In genomic region chr15:82814806-82815205, GRCm38 (mm10) we compare ENCODE assay signal across 9 mouse cellular contexts. TPM values are rescaled to one million over a fixed set of nuclear protein-coding genes. Genes with fewer than 3 reads are reported as not detected.
DNase-seq lines count a peak whose midpoint lies in the region; ATAC-seq lines count a peak whose summit lies in the region.
"Had no signal": no experiment of that assay in that cellular context is flagged by ENCODE, and none has a peak within 500 bp of the region (broad histone marks: within the 10 kb centered on the region; RNA-seq: fewer than 3 reads in every experiment).

No protein-coding gene starts in this region.

- no peaks in the 10 kb centered on the region for H3K36me3 ChIP-seq in hindbrain, embryonic 11.5 days (ENCODE audit: control insufficient read depth, insufficient read depth, low read length)
- no peaks in the 10 kb centered on the region; the same call in 1 of the 2 replicates for H3K36me3 ChIP-seq in hindbrain, embryonic 16.5 days (ENCODE audit: control insufficient read depth, insufficient read depth, low read length)
- H3K36me3 ChIP-seq in embryonic facial prominence, embryonic 10.5 days (replicated peaks): peaks cover 66% of the 10 kb centered on the region
- peaks cover 8% of the 10 kb centered on the region; the same call in 1 of the 2 replicates for H3K36me3 ChIP-seq in midbrain, embryonic 16.5 days (ENCODE audit: control insufficient read depth, insufficient read depth, low read length)

- ATAC-seq in hindbrain, embryonic 11.5 days (ENCODE audit: low FRiP score): no peak
- no peak; the same call in 1 of the 2 replicates for ATAC-seq in hindbrain, embryonic 16.5 days
- peak; percentile 62; the same call in 1 of the 2 replicates for ATAC-seq in midbrain, embryonic 16.5 days

- no peak overlapping the region for H3K4me2 ChIP-seq in hindbrain, embryonic 11.5 days (replicated peaks; ENCODE audit: low read depth, low read length)
- no peak overlapping the region for H3K4me2 ChIP-seq in hindbrain, embryonic 16.5 days (ENCODE audit: low read length)
- no peak overlapping the region for H3K4me2 ChIP-seq in midbrain, embryonic 16.5 days (ENCODE audit: low read length)
- H3K4me2 ChIP-seq: midbrain, embryonic 12.5 days had no signal

- H3K9ac ChIP-seq in hindbrain, embryonic 11.5 days (ENCODE audit: low read depth, low read length): no peak overlapping the region
- no peak overlapping the region for H3K9ac ChIP-seq in hindbrain, embryonic 16.5 days (ENCODE audit: low read depth, low read length)
- H3K9ac ChIP-seq in midbrain, embryonic 16.5 days (ENCODE audit: low read depth, low read length): no peak overlapping the region
- H3K9ac ChIP-seq: midbrain, embryonic 12.5 days had no signal

- 73% methylated on average over 4 of the region's 4 CpGs for WGBS in hindbrain, embryonic 11.5 days
- WGBS in hindbrain, embryonic 16.5 days: 63% methylated on average over 4 of the region's 4 CpGs
- 63% methylated on average over 4 of the region's 4 CpGs for WGBS in embryonic facial prominence, embryonic 10.5 days
- WGBS in midbrain, embryonic 16.5 days: 63% methylated on average over 4 of the region's 4 CpGs

- no peak overlapping the region for H3K4me3 ChIP-seq in hindbrain, embryonic 11.5 days (ENCODE audit: low read depth, low read length)
- H3K4me3 ChIP-seq in hindbrain, embryonic 16.5 days (ENCODE audit: low read length): no peak overlapping the region
- no peak overlapping the region for H3K4me3 ChIP-seq in embryonic facial prominence, embryonic 10.5 days
- no peak overlapping the region for H3K4me3 ChIP-seq in midbrain, embryonic 16.5 days (ENCODE audit: low read depth, low read length)
- H3K4me3 ChIP-seq: midbrain, embryonic 12.5 days had no signal

- intact Hi-C loops in heart, postnatal 36 days (cut with DNase I): loop anchor here (1.0 to 10.0 kb wide), 5 partner anchors 82 to 700 kb away; partner anchors contain the start of gene Ttll1
- intact Hi-C loops in left cerebral cortex, postnatal 4 days (cut with DNase I): no loop called here

- no peaks in the 10 kb centered on the region for H3K27me3 ChIP-seq in hindbrain, embryonic 11.5 days (ENCODE audit: control insufficient read depth, insufficient read depth, low read length)
- no peaks in the 10 kb centered on the region for H3K27me3 ChIP-seq in hindbrain, embryonic 16.5 days (replicated peaks; ENCODE audit: control insufficient read depth, insufficient read depth, low read length)
- H3K27me3 ChIP-seq in embryonic facial prominence, embryonic 10.5 days (replicated peaks; ENCODE audit: low read depth, poor library complexity, severe bottlenecking): no peaks in the 10 kb centered on the region
- no peaks in the 10 kb centered on the region for H3K27me3 ChIP-seq in midbrain, embryonic 16.5 days (ENCODE audit: control insufficient read depth, insufficient read depth, low read depth, low read length)
- H3K27me3 ChIP-seq: midbrain, embryonic 12.5 days had no signal

- no peaks in the 10 kb centered on the region for H3K4me1 ChIP-seq in hindbrain, embryonic 11.5 days (replicated peaks; ENCODE audit: control insufficient read depth, insufficient read depth, low read length)
- no peaks in the 10 kb centered on the region for H3K4me1 ChIP-seq in hindbrain, embryonic 16.5 days (ENCODE audit: control insufficient read depth, insufficient read depth, low read depth, low read length)
- no peaks in the 10 kb centered on the region for H3K4me1 ChIP-seq in embryonic facial prominence, embryonic 10.5 days
- H3K4me1 ChIP-seq in midbrain, embryonic 16.5 days (ENCODE audit: control insufficient read depth, insufficient read depth, low read length): no peaks in the 10 kb centered on the region; the same call in 1 of the 2 replicates

- no peak overlapping the region for H3K27ac ChIP-seq in hindbrain, embryonic 11.5 days (ENCODE audit: low read depth, low read length)
- no peak overlapping the region for H3K27ac ChIP-seq in hindbrain, embryonic 16.5 days (ENCODE audit: low read depth, low read length)
- H3K27ac ChIP-seq in embryonic facial prominence, embryonic 10.5 days (replicated peaks): no peak overlapping the region
- no peak overlapping the region for H3K27ac ChIP-seq in midbrain, embryonic 16.5 days (ENCODE audit: low read length)
- H3K27ac ChIP-seq: midbrain, embryonic 12.5 days had no signal

- no peaks in the 10 kb centered on the region for H3K9me3 ChIP-seq in hindbrain, embryonic 11.5 days (ENCODE audit: control insufficient read depth, low read length)
- H3K9me3 ChIP-seq in hindbrain, embryonic 16.5 days (ENCODE audit: control insufficient read depth, low read length): no peaks in the 10 kb centered on the region
- H3K9me3 ChIP-seq in embryonic facial prominence, embryonic 10.5 days: no peaks in the 10 kb centered on the region
- no peaks in the 10 kb centered on the region for H3K9me3 ChIP-seq in midbrain, embryonic 16.5 days (replicated peaks; ENCODE audit: control insufficient read depth, low read length, poor library complexity, severe bottlenecking)
- H3K9me3 ChIP-seq: midbrain, embryonic 12.5 days had no signal

- DNase-seq in hindbrain, embryonic 11.5 days (ENCODE audit: low spot score): peak; percentile 74
- peak; percentile 74 for DNase-seq in adrenal gland, postnatal 14 days
- DNase-seq in embryonic facial prominence, embryonic 10.5 days (ENCODE audit: low spot score): peak; percentile 65
- peak; percentile 68 to 71 for DNase-seq in heart, postnatal 36 days
- peak; percentile 73 for DNase-seq in left cerebral cortex, postnatal 4 days
- peak; percentile 26 to 36 for DNase-seq in spleen, postnatal 36 days (ENCODE audit: low spot score in 2 of 2)

RNA-seq across cellular contexts. Expression of gene Cyp2d26, which starts 20.7 kb away (rescaled TPM):
- not detected in 2 replicates for polyA plus RNA-seq in hindbrain, embryonic 11.5 days (2014; fragmentation: Nextera tagmentation; extraction: Ambion mirVana)
- polyA plus RNA-seq in hindbrain, embryonic 16.5 days (2015; fragmentation: Nextera tagmentation; extraction: Ambion mirVana): not detected in 2 replicates
- 6.0 and 107 TPM in 2 replicates for total RNA-seq in adrenal gland, postnatal 14 days (2021)
- not detected in 2 replicates for polyA plus RNA-seq in embryonic facial prominence, embryonic 10.5 days (2016; fragmentation: Nextera tagmentation; extraction: Ambion mirVana)
- not detected for total RNA-seq in heart, postnatal 36 days (2021)
- total RNA-seq in left cerebral cortex, postnatal 4 days (2021): under 1 TPM in 1 of 2 experiments, not detected in 1; 0.40 TPM
- 0.10 TPM in 1 of 2 replicates, not detected in the other for polyA plus RNA-seq in midbrain, embryonic 16.5 days (2015; fragmentation: Nextera tagmentation; extraction: Ambion mirVana)
- polyA plus RNA-seq: midbrain, embryonic 12.5 days had no signal

RNA-seq across cellular contexts. Expression of gene Cyp2d40, which starts 50.8 kb away (rescaled TPM):
- polyA plus RNA-seq in hindbrain, embryonic 11.5 days (2014; fragmentation: Nextera tagmentation; extraction: Ambion mirVana): not detected in 2 replicates
- not detected in 2 replicates for polyA plus RNA-seq in hindbrain, embryonic 16.5 days (2015; fragmentation: Nextera tagmentation; extraction: Ambion mirVana)
- total RNA-seq in adrenal gland, postnatal 14 days (2021): 2.0 TPM in 1 of 2 replicates, not detected in the other
- not detected in 2 replicates for polyA plus RNA-seq in embryonic facial prominence, embryonic 10.5 days (2016; fragmentation: Nextera tagmentation; extraction: Ambion mirVana)
- total RNA-seq in heart, postnatal 36 days (2021): not detected
- total RNA-seq in left cerebral cortex, postnatal 4 days (2021): not detected
- polyA plus RNA-seq in midbrain, embryonic 16.5 days (2015; fragmentation: Nextera tagmentation; extraction: Ambion mirVana): not detected in 2 replicates
- polyA plus RNA-seq: midbrain, embryonic 12.5 days had no signal
